ENCODE assay signal across 20 mouse cellular contexts in genomic region chr19:38410357-38411056, GRCm38 (mm10). TPM values are rescaled to one million over a fixed set of nuclear protein-coding genes. Genes with fewer than 3 reads are reported as not detected.
A peak's percentile ranks its signal among the peaks of the same experiment; 100 is the strongest.
DNase-seq lines count a peak whose midpoint lies in the region; ATAC-seq and TF ChIP-seq lines count a peak whose summit lies in the region.
"Had no signal": no experiment of that assay in that cellular context is flagged by ENCODE, and none has a peak within 500 bp of the region (broad histone marks: within the 10 kb centered on the region; RNA-seq: fewer than 3 reads in every experiment).

No protein-coding gene starts in this region.

- peak; percentile 86 for ATAC-seq in liver, embryonic 12.5 days
- peak; percentile 87 for ATAC-seq in liver, embryonic 16.5 days (ENCODE audit: low read depth)
- ATAC-seq: hindbrain, postnatal 0 days had no signal

- no peak for TF ChIP-seq RAD21 in MEL (IDR thresholded peaks at IDR 0.05; ENCODE audit: low read depth, low read length)

- no peak for TF ChIP-seq CTCF in MEL (IDR thresholded peaks at IDR 0.05 in 2 of 3, conservative IDR thresholded peaks at IDR 0.05 in 1 of 3; ENCODE audit: control insufficient read depth in 1 of 3, insufficient read depth in 1 of 3, low read depth in 2 of 3, low read length in 3 of 3, poor library complexity in 1 of 3, severe bottlenecking in 1 of 3)
- TF ChIP-seq CTCF in lung, adult 2 months (IDR thresholded peaks at IDR 0.05; ENCODE audit: insufficient read depth, low read length) = no peak

- H3K4me2 ChIP-seq in liver, embryonic 12.5 days = 0 out of 2 replicates have a peak overlapping the region, but pooled peaks have one; percentile 13
- no peak overlapping the region for H3K4me2 ChIP-seq in liver, embryonic 16.5 days (ENCODE audit: low read depth, low read length)
- H3K4me2 ChIP-seq: embryonic facial prominence, embryonic 12.5 days; heart, embryonic 15.5 days; hindbrain, embryonic 13.5 days had no signal

- 70% methylated on average over 10 of the region's 10 CpGs for WGBS in liver, embryonic 12.5 days (ENCODE audit: insufficient replicate concordance)
- WGBS in liver, embryonic 16.5 days (ENCODE audit: insufficient replicate concordance) = 56% methylated on average over 10 of the region's 10 CpGs
- 84% methylated on average over 10 of the region's 10 CpGs for WGBS in lung, adult 2 months

- H3K4me1 ChIP-seq in MEL (ENCODE audit: control insufficient read depth in 1 of 2, insufficient read depth in 2 of 2, low read length in 2 of 2) = peaks cover 0 to 7% of the 10 kb centered on the region in 2 experiments; a peak in 3 of 4 replicates
- peaks cover 18% of the 10 kb centered on the region for H3K4me1 ChIP-seq in liver, embryonic 12.5 days
- peaks cover 6% of the 10 kb centered on the region; the same call in 1 of the 2 replicates for H3K4me1 ChIP-seq in liver, embryonic 16.5 days (ENCODE audit: control insufficient read depth, low read depth, low read length)
- H3K4me1 ChIP-seq in lung, adult 2 months (ENCODE audit: control insufficient read depth, insufficient read depth, low read length) = no peaks in the 10 kb centered on the region
- H3K4me1 ChIP-seq: embryonic facial prominence, embryonic 12.5 days; heart, embryonic 10.5 days; heart, embryonic 15.5 days; hindbrain, embryonic 13.5 days had no signal

- no peak overlapping the region; the same call in 1 of the 2 replicates for H3K27ac ChIP-seq in MEL (ENCODE audit: control insufficient read depth, low read depth, low read length)
- peak overlapping the region; percentile 60 for H3K27ac ChIP-seq in liver, embryonic 12.5 days
- peak overlapping the region; percentile 59 for H3K27ac ChIP-seq in liver, embryonic 16.5 days (ENCODE audit: low read length)
- H3K27ac ChIP-seq: embryonic facial prominence, embryonic 12.5 days; heart, embryonic 10.5 days; heart, embryonic 15.5 days; hindbrain, embryonic 13.5 days; hindbrain, postnatal 0 days had no signal

- H3K9me3 ChIP-seq in MEL (replicated peaks; ENCODE audit: insufficient read depth, low read length) = no peaks in the 10 kb centered on the region
- H3K9me3 ChIP-seq in liver, embryonic 12.5 days (replicated peaks) = no peaks in the 10 kb centered on the region
- no peaks in the 10 kb centered on the region for H3K9me3 ChIP-seq in liver, embryonic 16.5 days (replicated peaks; ENCODE audit: control insufficient read depth, low read length)
- H3K9me3 ChIP-seq: embryonic facial prominence, embryonic 12.5 days; heart, embryonic 10.5 days; heart, embryonic 15.5 days; hindbrain, embryonic 13.5 days had no signal

- no peak overlapping the region for H3K4me3 ChIP-seq in MEL (ENCODE audit: control insufficient read depth in 1 of 2, insufficient read depth in 1 of 2, low read depth in 2 of 2, low read length in 2 of 2)
- no peak overlapping the region for H3K4me3 ChIP-seq in liver, embryonic 12.5 days
- no peak overlapping the region for H3K4me3 ChIP-seq in liver, embryonic 16.5 days (ENCODE audit: low read depth, low read length)
- no peak overlapping the region for H3K4me3 ChIP-seq in lung, adult 2 months (replicated peaks; ENCODE audit: extremely low read depth, low read depth, low read length)
- H3K4me3 ChIP-seq: embryonic facial prominence, embryonic 12.5 days; heart, embryonic 10.5 days; heart, embryonic 15.5 days; hindbrain, embryonic 13.5 days had no signal

- DNase-seq in MEL (ENCODE audit: low read depth, low spot score) = no peak
- no peak for DNase-seq in urinary bladder, postnatal 25 days (ENCODE audit: low spot score)
- DNase-seq in lung, adult 2 months = no peak
- DNase-seq in heart, adult 11 months = no peak
- DNase-seq: adrenal gland, adult 8-10 months; adrenal gland, postnatal 36 days; cerebellum, adult 11-12 months; cerebellum, adult 9-10 months; cerebellum, postnatal 25 days; gastrocnemius, postnatal 36 days; heart, adult 18-20 months; heart, postnatal 14 days had no signal

- no peaks in the 10 kb centered on the region for H3K27me3 ChIP-seq in MEL (ENCODE audit: control insufficient read depth in 1 of 2, insufficient read depth in 2 of 2, low read length in 2 of 2)
- no peaks in the 10 kb centered on the region for H3K27me3 ChIP-seq in liver, embryonic 12.5 days (replicated peaks)
- H3K27me3 ChIP-seq in liver, embryonic 16.5 days (ENCODE audit: control insufficient read depth, insufficient read depth, low read depth, low read length) = no peaks in the 10 kb centered on the region
- H3K27me3 ChIP-seq: CH12.LX; embryonic facial prominence, embryonic 12.5 days; heart, embryonic 15.5 days; hindbrain, embryonic 13.5 days had no signal

- no peak overlapping the region for H3K9ac ChIP-seq in MEL (ENCODE audit: control insufficient read depth, low read depth, low read length, poor library complexity, severe bottlenecking)
- H3K9ac ChIP-seq in liver, embryonic 12.5 days = no peak overlapping the region
- H3K9ac ChIP-seq in liver, embryonic 16.5 days (ENCODE audit: low read depth, low read length) = no peak overlapping the region
- H3K9ac ChIP-seq: embryonic facial prominence, embryonic 12.5 days; heart, embryonic 15.5 days; hindbrain, embryonic 13.5 days had no signal

- H3K79me2 ChIP-seq in MEL (ENCODE audit: control insufficient read depth, insufficient read depth, low read length, poor library complexity) = no peaks in the 10 kb centered on the region; the same call in 1 of the 2 replicates

- TF ChIP-seq POLR2A in MEL (IDR thresholded peaks at IDR 0.05; ENCODE audit: control insufficient read depth in 1 of 2, insufficient read depth in 1 of 2, low read depth in 1 of 2, low read length in 2 of 2, poor library complexity in 1 of 2) = no peak
- no peak for TF ChIP-seq POLR2A in lung, adult 2 months (IDR thresholded peaks at IDR 0.05; ENCODE audit: borderline replicate concordance, extremely low read depth, low read depth, low read length)

- peaks cover 1 to 8% of the 10 kb centered on the region in 2 experiments; a peak in 2 of 4 replicates for H3K36me3 ChIP-seq in MEL (ENCODE audit: control insufficient read depth in 1 of 2, insufficient read depth in 2 of 2, low read length in 2 of 2)
- H3K36me3 ChIP-seq in liver, embryonic 12.5 days = peaks cover 32% of the 10 kb centered on the region
- peaks cover 2% of the 10 kb centered on the region; the same call in 1 of the 2 replicates for H3K36me3 ChIP-seq in liver, embryonic 16.5 days (ENCODE audit: control insufficient read depth, insufficient read depth)
- H3K36me3 ChIP-seq: embryonic facial prominence, embryonic 12.5 days; heart, embryonic 10.5 days; heart, embryonic 15.5 days; hindbrain, embryonic 13.5 days had no signal

- peak; percentile 61 to 62; a peak in 3 of 4 replicates for TF ChIP-seq EP300 in MEL (IDR thresholded peaks at IDR 0.05; ENCODE audit: low read depth in 1 of 2, low read length in 2 of 2)

TF ChIP-seq in MEL, 35 proteins besides CTCF, POLR2A, EP300 and RAD21:
- TF ChIP-seq TCF12 (IDR thresholded peaks at IDR 0.05; ENCODE audit: low read depth, low read length) (peak; percentile 67; the same call in 1 of the 2 replicates), MAFK (IDR thresholded peaks at IDR 0.05; ENCODE audit: borderline replicate concordance, low read depth, low read length) (no peak), TBP (IDR thresholded peaks at IDR 0.05; ENCODE audit: low read depth, low read length) (no peak), KAT2A (conservative IDR thresholded peaks at IDR 0.05; ENCODE audit: low read depth, low read length) (no peak), ZNF384 (IDR thresholded peaks at IDR 0.05; ENCODE audit: low read depth, low read length) (peak; percentile 61), GATA1 (IDR thresholded peaks at IDR 0.05; ENCODE audit: low read depth, low read length) (peak; percentile 70), SIN3A (IDR thresholded peaks at IDR 0.05; ENCODE audit: low read length) (no peak), E2F4 (IDR thresholded peaks at IDR 0.05; ENCODE audit: borderline replicate concordance, low read depth, low read length) (no peak), RCOR1 (IDR thresholded peaks at IDR 0.05; ENCODE audit: low read depth, low read length) (no peak; the same call in 1 of the 2 replicates), SMC3 (IDR thresholded peaks at IDR 0.05; ENCODE audit: low read depth, low read length) (no peak), ELF1 (IDR thresholded peaks at IDR 0.05; ENCODE audit: low read depth, low read length) (no peak), MXI1 (IDR thresholded peaks at IDR 0.05; ENCODE audit: low read depth, low read length) (no peak), MYB (IDR thresholded peaks at IDR 0.05; ENCODE audit: low read depth, low read length) (no peak), CHD1 (IDR thresholded peaks at IDR 0.05; ENCODE audit: low read depth, low read length) (no peak), ZKSCAN1 (IDR thresholded peaks at IDR 0.05; ENCODE audit: low read depth, low read length) (no peak), BHLHE40 (IDR thresholded peaks at IDR 0.05; ENCODE audit: borderline replicate concordance, low read depth, low read length) (no peak), MAX (IDR thresholded peaks at IDR 0.05; ENCODE audit: low read length) (no peak), POLR2AphosphoS5 (IDR thresholded peaks at IDR 0.05; ENCODE audit: borderline replicate concordance, low read depth, low read length) (no peak), ZC3H11A (IDR thresholded peaks at IDR 0.05; ENCODE audit: low read depth, low read length) (no peak)

RNA-seq across cellular contexts. Expression of gene Slc35g1, which starts 14.7 kb away (rescaled TPM):
- total RNA-seq in MEL (2012; rRNA removed) = 17.7 and 19.0 TPM in 2 replicates
- 10 to 100 TPM in 1 of 2 experiments, not detected in 1; 15.7 TPM for polyA plus RNA-seq in MEL (2012; ENCODE audit: insufficient read depth in 1 of 2, insufficient read length in 2 of 2, low read depth in 1 of 2, low replicate concordance in 2 of 2, missing spikeins in 1 of 2)
- 7.7 and 8.4 TPM in 2 replicates for polyA plus RNA-seq in liver, embryonic 12.5 days (2016; fragmentation: Nextera tagmentation; extraction: Ambion mirVana)
- 3.1 and 3.4 TPM in 2 replicates for polyA plus RNA-seq in liver, embryonic 16.5 days (2015; fragmentation: Nextera tagmentation; extraction: Ambion mirVana)
- 1.7 and 2.3 TPM in 2 replicates for polyA plus RNA-seq in lung, adult 2 months (2012; rRNA removed)
